ENCODE assay signal across 19 mouse cellular contexts in genomic region chr3:153800690-153801089, GRCm38 (mm10). TPM values are rescaled to one million over a fixed set of nuclear protein-coding genes. Genes with fewer than 3 reads are reported as not detected.
"Had no signal": no experiment of that assay in that cellular context is flagged by ENCODE, and none has a peak within 500 bp of the region (broad histone marks: within the 10 kb centered on the region; RNA-seq: fewer than 3 reads in every experiment).

No protein-coding gene starts in this region.

- H3K27ac ChIP-seq: kidney, postnatal 0 days; limb, embryonic 13.5 days; midbrain, embryonic 10.5 days; neural tube, embryonic 15.5 days had no signal

- H3K9me3 ChIP-seq: limb, embryonic 13.5 days; midbrain, embryonic 10.5 days; neural tube, embryonic 15.5 days had no signal

- H3K4me3 ChIP-seq: limb, embryonic 13.5 days; midbrain, embryonic 10.5 days; myocyte; neural tube, embryonic 15.5 days had no signal

- DNase-seq: kidney, adult 9 months; kidney, postnatal 36 days; layer of hippocampus, adult 9-11 months; layer of hippocampus, postnatal 36 days; left cerebral cortex, postnatal 4 days; lung, adult 18-20 months; lung, postnatal 36 days; midbrain, embryonic 14.5 days; right cerebral cortex, adult 18-20 months; right cerebral cortex, postnatal 25 days; thymus, postnatal 36 days had no signal

- ATAC-seq: intestine, postnatal 0 days had no signal

- H3K4me2 ChIP-seq: limb, embryonic 13.5 days; neural tube, embryonic 15.5 days had no signal

- H3K27me3 ChIP-seq: limb, embryonic 13.5 days; neural tube, embryonic 15.5 days had no signal

- H3K36me3 ChIP-seq: limb, embryonic 13.5 days; midbrain, embryonic 10.5 days; neural tube, embryonic 15.5 days had no signal

- H3K9ac ChIP-seq: limb, embryonic 13.5 days; neural tube, embryonic 15.5 days had no signal

- H3K4me1 ChIP-seq: limb, embryonic 13.5 days; neural tube, embryonic 15.5 days had no signal

RNA-seq across cellular contexts. Expression of gene Asb17, which starts 43.3 kb away (rescaled TPM):
- total RNA-seq: layer of hippocampus, adult 18-20 months; layer of hippocampus, postnatal 36 days; left cerebral cortex, postnatal 4 days had no signal
- polyA plus RNA-seq: intestine, postnatal 0 days; kidney, postnatal 0 days; midbrain, embryonic 14.5 days; myocyte; neural tube, embryonic 15.5 days; thymus, postnatal 0 days had no signal
